Mouse (Mus musculus): ENCODE results near the gene Ifit3. TPM values are rescaled to one million over a fixed set of nuclear protein-coding genes. Genes with fewer than 3 reads are reported as not detected.
A peak's percentile ranks its signal among the peaks of the same experiment; 100 is the strongest.
"Not testable (repeated sequence)": the region's sequence is repeated elsewhere in the genome, so short reads cannot be mapped to it uniquely, and the experiment has no call there.

Ifit3 gene
- total RNA-seq, 4 experiments from 2014 or later: 4.1 to 20.9 (median 10.0) TPM

DNA sequence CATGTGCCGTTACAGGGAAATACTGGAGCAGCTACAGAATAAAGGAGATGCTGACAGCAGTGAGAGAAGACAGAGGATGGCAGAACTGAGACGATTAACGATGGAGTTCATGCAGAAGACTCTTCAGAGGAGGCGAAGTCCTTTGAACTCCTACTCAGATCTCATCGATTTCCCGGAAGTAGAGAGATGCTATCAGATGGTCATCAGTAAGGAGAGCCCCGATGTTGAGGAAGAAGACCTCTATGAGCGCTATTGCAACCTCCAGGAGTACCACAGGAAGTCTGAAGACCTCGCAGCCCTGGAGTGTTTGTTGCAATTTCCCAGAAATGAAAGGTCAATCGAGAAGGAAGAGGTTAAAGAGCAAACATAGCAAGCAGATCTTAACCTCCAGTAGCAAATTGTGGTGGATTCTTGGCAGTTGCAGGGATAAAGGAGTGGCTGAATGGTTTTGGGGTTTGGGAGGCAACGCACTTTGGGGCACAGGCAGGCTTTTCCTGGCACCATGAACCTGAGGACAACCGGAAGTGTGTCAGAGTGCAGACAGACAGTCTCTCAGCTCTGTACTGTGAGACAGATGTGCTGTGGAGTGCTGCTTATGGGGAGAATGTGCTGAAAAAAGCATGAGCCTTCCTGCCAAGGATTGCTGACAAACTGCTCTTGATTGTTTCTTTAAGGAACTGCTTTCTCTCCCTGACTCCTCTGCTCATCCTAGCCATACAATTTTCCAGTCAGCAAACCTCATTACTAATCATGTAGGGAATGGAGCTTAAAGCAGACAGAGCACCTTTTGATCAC lies 4.8 kb downstream of the Ifit3 start:
- DNase-seq (ENCODE audit: low spot score in 2 of 2): not testable (repeated sequence)

DNA sequence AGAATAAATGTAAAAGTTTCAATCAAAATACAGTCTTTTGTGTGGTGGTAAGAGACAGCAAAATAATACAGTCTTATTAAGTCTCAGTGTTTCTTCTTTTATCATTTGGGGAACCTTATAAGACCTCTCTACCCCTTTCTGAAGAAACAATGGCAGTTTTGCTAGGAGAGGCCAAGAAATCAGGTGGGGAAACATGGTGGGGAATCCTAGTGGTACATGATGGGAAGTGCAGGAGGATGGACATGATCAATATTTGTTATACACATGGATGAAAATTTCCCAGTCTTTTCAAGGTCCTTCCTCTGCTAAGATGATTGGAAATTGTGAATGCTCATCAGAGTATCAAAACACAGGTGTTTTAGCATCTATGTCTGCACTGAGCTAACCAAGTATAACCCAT lies 5.6 kb downstream of the Ifit3 start:
- no peak for DNase-seq (ENCODE audit: low spot score in 2 of 2)

DNA sequence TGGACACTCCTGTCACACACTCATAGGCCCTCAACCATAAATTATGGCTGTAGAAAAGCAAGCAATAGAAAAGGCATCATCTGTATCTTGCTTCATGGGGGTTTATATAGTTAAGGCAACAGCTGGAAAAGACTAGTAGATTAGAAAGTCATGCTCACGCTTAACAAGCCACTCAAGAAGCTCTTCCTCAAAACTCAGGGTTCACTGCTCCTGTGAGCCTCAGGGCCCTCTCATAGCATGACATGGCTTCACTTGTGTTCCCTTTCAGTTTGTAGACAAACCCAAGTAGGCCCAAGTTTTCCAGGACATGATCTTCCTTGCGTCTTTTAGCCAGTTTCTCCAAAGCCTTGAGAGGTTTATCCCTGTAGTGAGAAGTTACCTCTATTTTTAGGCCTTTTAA lies 10.1 kb downstream of the Ifit3 start:
- DNase-seq (ENCODE audit: low spot score in 2 of 2): no peak

DNA sequence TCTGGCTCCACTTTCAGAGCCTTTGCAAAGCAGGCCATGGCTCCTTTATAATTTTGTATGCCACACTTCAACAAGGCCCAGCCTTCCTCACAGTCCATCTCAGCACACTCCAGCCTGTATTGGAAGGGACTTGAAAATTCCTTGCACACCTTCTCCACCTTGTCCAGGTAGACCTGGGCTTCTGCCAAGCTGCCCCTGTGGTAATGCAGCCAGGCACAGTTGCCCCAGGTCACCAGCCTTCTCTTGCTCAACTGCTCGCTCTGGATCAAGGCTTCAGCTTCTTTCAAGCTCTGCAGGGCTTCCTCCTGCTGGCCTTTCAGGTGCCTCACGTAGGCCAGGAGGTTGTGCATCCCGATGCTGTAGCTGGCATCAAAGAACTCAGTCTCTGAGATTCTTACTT lies 11.2 kb downstream of the Ifit3 start:
- DNase-seq (ENCODE audit: low spot score in 2 of 2): not testable (repeated sequence)

DNA sequence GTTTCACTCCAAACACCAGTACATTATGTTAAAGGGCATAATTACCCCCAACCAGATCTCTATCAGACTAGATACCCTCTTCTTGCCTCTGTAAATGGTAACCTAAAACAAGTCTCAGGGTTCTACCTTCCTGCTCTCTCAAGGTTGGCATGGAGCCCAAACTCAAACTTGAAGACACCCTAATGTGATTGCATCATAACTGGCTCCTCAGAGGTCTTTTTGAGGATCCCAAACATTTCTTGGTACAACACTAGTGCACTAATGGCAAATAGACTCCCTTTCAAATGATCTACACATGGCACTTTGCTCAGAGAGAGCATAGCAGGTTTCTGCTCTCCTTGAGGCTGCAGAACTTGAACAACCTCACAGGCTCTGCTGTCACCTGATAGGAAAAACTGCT lies 13.5 kb downstream of the Ifit3 start:
- no peak for DNase-seq (ENCODE audit: low spot score in 2 of 2)

DNA sequence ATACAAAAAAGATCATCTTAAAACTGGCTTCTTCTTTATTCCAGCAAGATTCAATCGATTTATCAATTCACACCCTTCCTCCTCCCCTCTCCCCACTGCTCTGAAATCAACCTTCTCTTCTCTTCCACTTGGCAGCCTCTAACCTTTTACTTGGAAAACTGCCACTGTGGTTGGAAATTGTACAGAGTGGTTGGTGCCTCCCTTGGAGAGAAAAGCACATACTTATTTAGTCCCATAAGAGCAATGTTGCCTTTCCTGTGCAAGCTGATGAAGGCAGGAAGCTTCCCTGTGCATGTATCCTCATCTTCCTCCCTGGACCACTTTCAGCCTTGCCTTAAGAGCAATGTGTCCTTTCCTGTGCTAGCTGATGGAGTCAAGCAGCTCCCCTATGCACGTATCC lies 15.0 kb downstream of the Ifit3 start:
- peak; percentile 38 to 55 for DNase-seq (ENCODE audit: low spot score in 2 of 2)

DNA sequence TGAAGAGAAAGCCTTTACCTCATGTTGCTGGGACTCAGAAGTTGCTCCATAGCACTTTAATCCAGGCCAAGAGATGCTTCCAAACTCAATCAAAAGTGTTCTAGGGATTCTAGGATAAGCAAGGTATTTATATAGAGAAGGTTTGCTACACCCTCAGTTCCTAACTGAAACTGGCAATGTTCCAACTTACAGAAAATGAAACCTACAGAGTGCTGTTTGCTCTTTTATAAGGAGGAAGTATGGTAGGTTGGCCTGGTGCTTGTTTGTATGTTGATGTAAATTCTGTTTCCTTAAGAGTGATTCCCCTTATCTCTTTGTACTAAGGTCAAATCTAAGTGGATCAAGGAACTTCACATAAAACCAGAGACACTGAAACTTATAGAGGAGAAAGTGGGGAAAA lies 15.9 kb downstream of the Ifit3 start:
- DNase-seq (ENCODE audit: low spot score in 2 of 2): not testable (repeated sequence)

DNA sequence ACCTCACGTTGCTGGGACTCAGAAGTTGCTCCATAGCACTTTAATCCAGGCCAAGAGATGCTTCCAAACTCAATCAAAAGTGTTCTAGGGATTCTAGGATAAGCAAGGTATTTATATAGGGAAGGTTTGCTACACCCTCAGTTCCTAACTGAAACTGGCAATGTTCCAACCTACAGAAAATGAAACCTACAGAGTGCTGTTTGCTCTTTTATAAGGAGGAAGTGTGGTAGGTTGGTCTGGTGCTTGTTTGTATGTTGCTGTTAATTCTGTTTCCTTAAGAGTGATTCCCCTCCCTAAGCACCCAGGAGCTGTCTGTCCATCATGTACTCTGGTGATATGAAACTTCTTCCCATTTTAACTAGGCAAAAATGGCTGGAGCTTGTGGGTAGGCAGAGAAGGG lies 18.6 kb downstream of the Ifit3 start, which contains the start of gene Ifit1bl1:
Gene Ifit1bl1 (minus strand): TSS at position 69 of the 400 bp plus-strand sequence.
- DNase-seq (ENCODE audit: low spot score in 2 of 2): not testable (repeated sequence)

DNA sequence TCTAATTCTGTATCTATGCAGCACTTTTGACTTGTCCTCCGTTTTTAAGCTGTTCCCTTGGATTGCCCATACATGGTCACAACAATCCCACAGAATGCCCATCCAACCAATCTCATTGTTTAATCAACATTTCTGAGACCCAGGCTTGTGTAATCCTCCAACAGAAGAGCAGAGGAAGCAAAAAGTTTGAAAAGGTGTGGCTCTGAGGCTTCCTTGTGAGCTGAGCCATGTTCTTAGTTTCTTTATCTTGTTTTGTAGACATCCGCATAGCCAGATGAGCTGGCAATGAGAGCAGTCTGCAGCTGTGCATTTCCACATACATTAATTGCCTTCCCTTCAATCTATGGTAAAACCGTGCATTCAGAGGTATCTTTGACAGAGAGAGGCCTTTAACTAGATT lies 22.1 kb downstream of the Ifit3 start:
- no peak for DNase-seq (ENCODE audit: low spot score in 2 of 2)

DNA sequence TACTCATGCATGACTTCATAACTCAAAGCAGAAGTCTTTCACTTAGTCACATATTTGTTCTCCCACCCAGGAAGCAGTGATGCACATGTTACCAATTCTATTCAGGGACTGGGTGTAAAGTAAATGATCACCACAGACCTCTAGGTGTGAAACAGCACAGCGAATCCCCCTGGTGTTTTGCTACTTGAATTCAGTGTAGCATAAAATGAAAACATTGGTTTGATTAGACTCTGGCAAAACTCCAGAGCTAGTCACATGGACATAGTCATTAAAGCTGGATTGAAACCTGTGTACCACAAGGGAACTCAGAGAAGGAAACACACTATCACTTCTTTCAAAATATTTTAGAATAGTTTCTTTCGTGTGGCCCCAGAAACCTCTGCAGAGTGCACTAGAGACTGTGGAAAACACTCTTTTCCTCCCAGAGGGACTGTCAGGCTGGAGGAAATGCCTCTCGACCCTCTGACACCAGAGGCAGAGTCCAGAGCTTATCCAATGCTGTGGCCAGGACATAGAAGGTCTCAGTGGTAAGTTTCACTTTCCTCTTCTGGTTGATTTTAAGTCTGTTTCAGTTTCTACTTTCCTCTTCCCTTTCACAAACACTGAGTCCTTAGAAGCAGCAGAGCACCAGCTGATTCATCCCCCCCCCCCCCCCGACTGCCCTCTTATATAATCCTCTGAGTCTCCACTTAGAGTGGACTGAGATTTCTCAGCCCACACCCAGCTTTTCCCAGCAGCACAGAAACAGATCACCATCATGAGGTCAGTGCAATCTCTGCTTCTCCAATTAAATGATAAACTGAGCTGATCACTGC lies 24.1 kb downstream of the Ifit3 start, which contains the start of gene Ifit3b:
Gene Ifit3b (plus strand): TSS at position 734 of the 815 bp plus-strand sequence.
- not testable (repeated sequence) for DNase-seq (ENCODE audit: low spot score in 2 of 2)

DNA sequence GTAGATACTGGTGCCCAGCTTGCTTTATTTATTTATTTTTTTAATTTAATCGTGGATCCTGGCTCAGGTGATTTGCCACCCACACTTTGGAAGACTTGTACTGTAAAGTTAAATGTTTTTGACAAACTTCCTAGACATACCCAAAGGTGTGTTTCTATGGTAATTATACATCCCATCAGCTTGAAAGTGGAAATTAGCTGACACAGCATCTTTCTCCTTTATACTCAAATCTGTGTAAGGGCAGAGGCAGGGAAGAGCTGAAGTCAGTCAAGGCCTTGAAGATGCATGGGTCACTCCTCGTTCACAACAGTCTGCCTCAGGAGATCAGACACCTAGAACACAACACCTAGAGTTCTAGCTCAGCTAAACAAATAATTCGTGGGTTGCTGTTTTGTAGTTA lies 26.8 kb downstream of the Ifit3 start:
- DNase-seq (ENCODE audit: low spot score in 2 of 2): not testable (repeated sequence)

DNA sequence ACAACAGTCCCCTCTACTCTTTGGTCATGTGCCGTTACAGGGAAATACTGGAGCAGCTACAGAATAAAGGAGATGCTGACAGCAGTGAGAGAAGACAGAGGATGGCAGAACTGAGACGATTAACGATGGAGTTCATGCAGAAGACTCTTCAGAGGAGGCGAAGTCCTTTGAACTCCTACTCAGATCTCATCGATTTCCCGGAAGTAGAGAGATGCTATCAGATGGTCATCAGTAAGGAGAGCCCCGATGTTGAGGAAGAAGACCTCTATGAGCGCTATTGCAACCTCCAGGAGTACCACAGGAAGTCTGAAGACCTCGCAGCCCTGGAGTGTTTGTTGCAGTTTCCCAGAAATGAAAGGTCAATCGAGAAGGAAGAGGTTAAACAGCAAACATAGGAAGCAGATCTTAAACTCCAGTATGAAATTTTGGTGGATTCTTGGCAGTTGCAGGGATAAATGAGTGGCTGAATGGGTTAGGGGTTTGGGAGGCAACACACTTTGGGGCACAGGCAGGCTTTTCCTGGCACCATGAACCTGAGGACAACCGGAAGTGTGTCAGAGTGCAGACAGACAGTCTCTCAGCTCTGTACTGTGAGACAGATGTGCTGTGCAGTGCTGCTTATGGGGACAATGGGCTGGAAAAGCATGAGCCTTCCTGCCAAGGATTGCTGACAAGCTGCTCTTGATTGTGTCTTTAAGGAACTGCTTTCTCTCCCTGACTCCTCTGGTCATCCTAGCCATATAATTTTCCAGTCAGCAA lies 29.1 kb downstream of the Ifit3 start:
- DNase-seq (ENCODE audit: low spot score in 2 of 2): not testable (repeated sequence)

DNA sequence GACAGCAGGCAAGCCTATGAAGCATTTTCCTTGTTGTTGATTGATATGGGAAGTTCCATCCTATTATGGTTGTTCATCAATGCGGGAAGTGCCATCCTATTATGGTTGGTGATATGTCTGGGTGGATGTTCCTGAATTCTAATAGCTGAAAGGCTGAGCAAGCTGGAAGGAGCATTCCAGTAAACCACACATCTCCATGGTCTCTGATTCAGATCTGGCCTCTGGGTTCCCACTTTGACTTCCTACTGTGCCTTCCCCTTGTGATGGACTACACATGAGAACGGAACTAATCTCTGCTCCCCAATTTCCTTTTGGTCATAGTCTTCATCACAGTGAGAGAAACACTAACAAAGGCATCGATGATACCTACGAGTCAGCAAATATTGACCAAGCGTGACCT lies 37.5 kb downstream of the Ifit3 start:
- no peak for DNase-seq (ENCODE audit: low spot score in 2 of 2)

DNA sequence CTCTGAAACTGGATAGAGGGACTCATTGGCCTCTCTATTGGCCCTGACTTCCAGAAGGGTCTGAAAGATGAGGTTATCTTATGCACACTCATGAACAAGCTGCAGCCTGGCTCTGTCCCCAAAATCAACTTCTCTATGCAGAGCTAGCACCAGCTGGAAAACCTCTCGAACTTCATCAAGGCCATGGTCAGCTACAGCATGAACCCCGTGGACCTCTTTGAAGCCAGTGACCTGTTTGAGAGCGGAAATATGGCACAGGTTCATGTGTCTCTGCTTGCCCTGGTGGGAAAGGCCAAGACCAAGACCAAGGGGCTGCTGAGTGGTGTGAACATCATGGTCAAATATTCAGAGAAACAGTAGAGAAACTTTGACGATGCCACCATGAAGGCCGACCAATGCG lies 40.5 kb downstream of the Ifit3 start:
- DNase-seq (ENCODE audit: low spot score in 2 of 2): no peak

DNA sequence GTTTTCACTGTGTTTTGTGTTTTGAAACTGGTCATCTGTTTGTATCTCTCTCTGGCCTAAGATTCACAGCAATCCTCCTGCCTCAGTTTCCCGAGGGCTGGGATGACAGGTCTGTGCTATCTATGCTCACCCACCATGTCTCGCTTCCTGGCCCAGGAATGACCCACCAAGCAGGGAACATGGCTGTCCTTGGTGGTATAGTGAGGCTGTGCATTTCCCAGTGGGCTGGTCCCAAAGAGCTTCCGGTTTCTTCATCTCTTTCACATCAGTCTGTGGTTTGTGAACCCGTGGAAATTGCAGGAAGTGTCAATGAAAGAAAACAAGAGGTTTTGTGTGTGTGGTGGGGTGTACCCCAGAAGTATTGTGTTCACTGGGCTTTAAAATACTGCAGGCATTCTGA lies 41.3 kb downstream of the Ifit3 start:
- no peak for DNase-seq (ENCODE audit: low spot score in 2 of 2)

DNA sequence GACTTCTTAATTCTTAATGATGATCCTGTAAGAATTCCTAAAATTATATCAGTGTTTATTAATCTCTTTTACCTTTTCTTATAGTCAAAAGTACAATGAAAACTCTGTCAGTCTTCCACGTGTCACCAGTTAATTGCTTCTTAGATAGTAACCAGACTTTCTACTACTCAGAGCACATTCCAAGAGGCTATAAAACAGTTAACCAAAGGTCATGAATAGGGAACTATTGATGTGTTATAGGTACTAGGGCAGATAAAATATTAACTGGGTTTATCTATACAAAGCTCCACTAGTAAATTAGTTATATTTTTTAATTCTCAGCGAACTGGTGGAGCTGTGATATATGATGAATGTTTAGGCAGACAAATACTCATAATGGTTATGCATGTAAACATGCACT lies 44.2 kb downstream of the Ifit3 start:
- no peak for DNase-seq (ENCODE audit: low spot score in 2 of 2)

DNA sequence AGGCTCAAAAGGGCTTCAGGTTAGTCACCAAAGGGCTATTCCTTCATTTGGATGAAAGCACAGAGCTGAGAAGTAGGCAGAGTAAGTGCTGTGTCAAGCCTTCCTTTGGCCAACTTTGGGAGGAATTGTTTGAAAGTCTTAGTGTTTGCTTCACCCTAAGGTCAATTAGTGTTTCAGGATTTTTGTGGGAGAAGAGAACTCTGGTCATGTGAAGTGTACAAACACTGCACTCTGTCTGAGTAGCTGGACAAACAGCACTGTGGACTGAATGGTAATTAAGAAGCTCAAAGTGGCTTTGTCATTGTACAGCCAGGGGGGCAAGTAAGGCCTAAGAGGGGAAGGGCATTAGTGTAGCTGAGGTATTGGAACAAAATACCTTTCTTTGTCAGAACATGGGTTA lies 48.2 kb downstream of the Ifit3 start:
- no peak for DNase-seq (ENCODE audit: low spot score in 2 of 2)

DNA sequence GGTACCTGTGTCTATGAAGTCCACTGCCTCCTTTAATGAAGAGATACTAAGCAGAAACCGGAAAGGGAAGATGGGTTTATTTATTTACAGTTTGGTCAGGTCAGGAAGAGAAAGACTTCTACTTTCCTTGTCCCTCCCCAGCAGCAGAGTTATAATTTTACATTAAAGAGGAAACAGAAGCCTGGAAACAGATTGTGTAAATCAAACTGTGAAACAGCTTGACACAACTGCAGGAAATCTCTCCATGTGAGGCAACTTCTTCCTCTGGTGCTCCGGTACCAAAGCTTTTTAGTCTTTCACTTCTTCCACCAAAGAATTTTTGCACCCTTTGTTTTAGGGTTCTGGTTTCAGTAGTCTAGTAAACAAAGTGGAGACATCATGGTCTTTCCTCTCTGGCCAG lies 50.2 kb downstream of the Ifit3 start:
- DNase-seq (ENCODE audit: low spot score in 2 of 2): no peak

DNA sequence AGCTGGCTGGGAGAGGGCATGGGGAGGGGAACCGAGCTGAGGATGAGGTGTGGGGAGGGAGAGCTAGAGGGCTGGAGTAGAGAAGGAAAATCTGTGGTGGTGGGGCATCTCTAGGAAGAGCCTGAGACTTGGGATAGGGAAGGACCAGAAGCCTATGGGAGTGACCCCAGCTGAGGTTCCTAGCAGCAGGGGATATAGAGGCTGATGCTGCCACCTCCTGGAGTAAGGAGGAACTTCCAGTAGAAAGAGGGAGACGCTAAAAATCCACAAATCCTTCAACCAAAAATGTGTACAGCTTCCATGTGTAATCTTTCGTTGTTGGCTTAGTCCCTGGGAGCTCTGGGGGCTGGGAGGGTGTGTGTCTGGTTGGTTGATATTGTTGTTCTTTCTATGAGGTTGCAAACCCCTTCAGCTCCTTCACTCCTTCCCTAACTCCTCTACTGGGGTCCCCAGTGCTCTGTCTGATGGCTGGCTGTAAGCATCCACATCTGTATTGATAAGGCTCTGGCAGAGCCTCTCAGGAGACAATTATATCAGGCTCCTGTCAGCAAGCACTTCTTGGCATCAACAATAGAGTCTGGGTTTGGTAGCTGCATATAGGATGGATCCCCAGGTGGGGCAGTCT lies 53.7 kb downstream of the Ifit3 start:
- DNase-seq (ENCODE audit: low spot score in 2 of 2): peak; percentile 27 to 58

All from layer of hippocampus, adult 8-10 months (tissue).